Mouse (Mus musculus): Measurements from ENCODE around the gene Tmem211. TPM values are rescaled to one million over a fixed set of nuclear protein-coding genes. Genes with fewer than 3 reads are reported as not detected.

The Tmem211 gene
- polyA plus RNA-seq, 1 experiment from 2014 or later, result not detected

- ATAC-seq (ENCODE audit: insufficient number of reproducible peaks, low FRiP score, low TSS enrichment, low read depth), result no peak
- H3K9me3 ChIP-seq (ENCODE audit: control insufficient read depth, low read length), result no peaks in the 10 kb centered on the region
- H3K4me1 ChIP-seq (ENCODE audit: control insufficient read depth, insufficient read depth, low read length), result 0 out of 2 replicates have a peak, but pooled peaks cover 3% of the 10 kb centered on the region
- no peak overlapping the region for H3K4me2 ChIP-seq (ENCODE audit: low read depth, severe bottlenecking)
- no peak overlapping the region for H3K27ac ChIP-seq (replicated peaks; ENCODE audit: low read depth, low read length)
- 75% methylated on average over 14 of the region's 14 CpGs for WGBS
- DNase-seq (ENCODE audit: low spot score), result no peak
- no peak overlapping the region for H3K9ac ChIP-seq (ENCODE audit: low read length)
- no peak overlapping the region for H3K4me3 ChIP-seq (ENCODE audit: low read depth, low read length)
- no peaks in the 10 kb centered on the region for H3K36me3 ChIP-seq (ENCODE audit: control insufficient read depth, insufficient read depth, low read length)
- peaks cover 9% of the 10 kb centered on the region for H3K27me3 ChIP-seq (ENCODE audit: control insufficient read depth, insufficient read depth, low read length)
Measured at GRCm38 (mm10) chr5:113216328-113216960, 10.3 kb upstream of the Tmem211 start.

DNA sequence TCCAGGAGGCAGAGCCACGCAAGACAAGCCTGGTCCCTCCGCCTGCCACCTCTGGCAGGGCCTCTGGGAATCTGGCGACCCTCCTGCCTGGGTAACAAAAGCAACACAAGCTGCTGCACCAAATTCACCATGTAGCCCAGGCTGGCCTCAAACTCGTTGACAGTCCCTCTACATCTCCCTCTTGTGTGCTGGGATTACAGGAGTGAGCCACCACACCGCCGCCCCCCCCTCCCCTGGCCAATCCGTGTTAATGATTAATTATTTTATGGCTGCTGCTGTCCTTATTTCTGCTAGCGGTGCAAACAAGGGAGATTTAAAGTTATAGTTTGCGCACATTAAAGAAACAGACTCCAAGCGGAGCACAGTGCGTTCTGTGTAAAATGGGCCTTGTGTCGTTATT, 9.6 kb upstream of the Tmem211 start:
- Histone ChIP-seq H3K4me1 (ENCODE audit: control insufficient read depth, insufficient read depth, low read length) (0 out of 2 replicates have a peak, but pooled peaks cover 3% of the 10 kb centered on the region), H3K36me3 (ENCODE audit: control insufficient read depth, insufficient read depth, low read length) (no peaks in the 10 kb centered on the region), H3K27me3 (ENCODE audit: control insufficient read depth, insufficient read depth, low read length) (peaks cover 9% of the 10 kb centered on the region), H3K4me3 (ENCODE audit: low read depth, low read length) (no peak overlapping the region), H3K4me2 (ENCODE audit: low read depth, severe bottlenecking) (no peak overlapping the region), H3K27ac (replicated peaks; ENCODE audit: low read depth, low read length) (no peak overlapping the region), H3K9ac (ENCODE audit: low read length) (no peak overlapping the region), H3K9me3 (ENCODE audit: control insufficient read depth, low read length) (no peaks in the 10 kb centered on the region)
- DNase-seq (ENCODE audit: low spot score) (no peak), ATAC-seq (ENCODE audit: insufficient number of reproducible peaks, low FRiP score, low TSS enrichment, low read depth) (no peak)
- 72% methylated on average over 12 of the region's 12 CpGs for WGBS

GRCm38 (mm10) chr5:113218617-113219235, 8.0 kb upstream of the Tmem211 start:
- Histone ChIP-seq H3K4me3 (ENCODE audit: low read depth, low read length) (no peak overlapping the region), H3K9me3 (ENCODE audit: control insufficient read depth, low read length) (no peaks in the 10 kb centered on the region), H3K9ac (ENCODE audit: low read length) (no peak overlapping the region), H3K4me2 (ENCODE audit: low read depth, severe bottlenecking) (no peak overlapping the region), H3K27me3 (ENCODE audit: control insufficient read depth, insufficient read depth, low read length) (peaks cover 9% of the 10 kb centered on the region), H3K27ac (replicated peaks; ENCODE audit: low read depth, low read length) (no peak overlapping the region), H3K4me1 (ENCODE audit: control insufficient read depth, insufficient read depth, low read length) (0 out of 2 replicates have a peak, but pooled peaks cover 3% of the 10 kb centered on the region), H3K36me3 (ENCODE audit: control insufficient read depth, insufficient read depth, low read length) (no peaks in the 10 kb centered on the region)
- 71% methylated on average over 17 of the region's 17 CpGs for WGBS
- DNase-seq (ENCODE audit: low spot score) (no peak), ATAC-seq (ENCODE audit: insufficient number of reproducible peaks, low FRiP score, low TSS enrichment, low read depth) (no peak)

DNA sequence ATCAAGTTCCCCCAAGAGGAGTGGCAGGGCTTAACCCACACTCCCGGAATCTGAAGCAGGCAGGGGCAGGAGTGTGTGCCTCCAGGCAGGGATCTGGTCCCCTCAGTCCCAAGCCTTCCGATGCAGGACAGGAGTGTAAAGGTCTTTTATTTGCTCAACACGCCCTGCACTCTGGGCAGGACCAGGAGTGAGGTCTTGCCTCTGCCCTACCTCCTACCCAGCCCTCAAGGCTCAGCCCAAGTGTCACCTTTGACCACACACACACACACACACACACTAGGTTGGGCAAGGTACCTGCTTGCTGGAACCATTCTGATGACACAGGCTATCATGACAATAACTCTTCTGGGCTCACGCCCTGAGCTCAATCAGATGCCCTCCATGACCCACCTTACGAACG, 7.3 kb upstream of the Tmem211 start:
- Histone ChIP-seq H3K27me3 (ENCODE audit: control insufficient read depth, insufficient read depth, low read length) (peaks cover 9% of the 10 kb centered on the region), H3K9ac (ENCODE audit: low read length) (no peak overlapping the region), H3K4me1 (ENCODE audit: control insufficient read depth, insufficient read depth, low read length) (0 out of 2 replicates have a peak, but pooled peaks cover 3% of the 10 kb centered on the region), H3K36me3 (ENCODE audit: control insufficient read depth, insufficient read depth, low read length) (no peaks in the 10 kb centered on the region), H3K4me2 (ENCODE audit: low read depth, severe bottlenecking) (no peak overlapping the region), H3K27ac (replicated peaks; ENCODE audit: low read depth, low read length) (no peak overlapping the region), H3K9me3 (ENCODE audit: control insufficient read depth, low read length) (no peaks in the 10 kb centered on the region), H3K4me3 (ENCODE audit: low read depth, low read length) (no peak overlapping the region)
- DNase-seq (ENCODE audit: low spot score) (no peak), ATAC-seq (ENCODE audit: insufficient number of reproducible peaks, low FRiP score, low TSS enrichment, low read depth) (no peak)
- 78% methylated on average over 6 of the region's 6 CpGs for WGBS

DNA sequence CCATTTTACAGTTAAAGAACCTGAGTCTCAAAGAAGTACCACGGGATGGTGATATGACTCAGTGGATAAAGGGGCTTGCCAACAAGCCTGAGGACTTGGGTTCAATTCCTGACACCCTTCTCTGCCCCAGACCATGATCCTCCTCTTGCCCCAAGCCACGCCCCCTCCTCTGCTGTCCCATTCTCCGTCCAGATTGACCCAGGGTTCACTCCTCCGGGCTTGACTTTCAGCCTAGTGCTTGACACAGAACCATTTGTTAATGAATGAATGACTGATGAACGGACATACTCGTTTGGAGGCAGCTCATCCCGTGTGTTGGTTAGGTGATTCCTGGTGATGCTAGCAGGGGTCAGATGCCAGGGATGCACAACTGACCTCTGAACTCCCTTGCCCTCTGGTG, 6.8 kb upstream of the Tmem211 start:
- H3K27me3 ChIP-seq (ENCODE audit: control insufficient read depth, insufficient read depth, low read length), result peaks cover 9% of the 10 kb centered on the region
- no peak overlapping the region for H3K27ac ChIP-seq (replicated peaks; ENCODE audit: low read depth, low read length)
- no peak overlapping the region for H3K4me3 ChIP-seq (ENCODE audit: low read depth, low read length)
- 68% methylated on average over 7 of the region's 7 CpGs for WGBS
- ATAC-seq (ENCODE audit: insufficient number of reproducible peaks, low FRiP score, low TSS enrichment, low read depth), result no peak
- H3K9me3 ChIP-seq (ENCODE audit: control insufficient read depth, low read length), result no peaks in the 10 kb centered on the region
- H3K4me2 ChIP-seq (ENCODE audit: low read depth, severe bottlenecking), result peak overlapping the region; percentile 96; the same call in 1 of the 2 replicates
- H3K9ac ChIP-seq (ENCODE audit: low read length), result no peak overlapping the region
- H3K36me3 ChIP-seq (ENCODE audit: control insufficient read depth, insufficient read depth, low read length), result no peaks in the 10 kb centered on the region
- H3K4me1 ChIP-seq (ENCODE audit: control insufficient read depth, insufficient read depth, low read length), result 0 out of 2 replicates have a peak, but pooled peaks cover 3% of the 10 kb centered on the region
- no peak for DNase-seq (ENCODE audit: low spot score)

- peak; percentile 40; the same call in 1 of the 2 replicates for ATAC-seq (ENCODE audit: insufficient number of reproducible peaks, low FRiP score, low TSS enrichment, low read depth)
- Histone ChIP-seq H3K4me2 (ENCODE audit: low read depth, severe bottlenecking) (peak overlapping the region; percentile 96), H3K27ac (replicated peaks; ENCODE audit: low read depth, low read length) (no peak overlapping the region; the same call in 1 of the 2 replicates), H3K27me3 (ENCODE audit: control insufficient read depth, insufficient read depth, low read length) (peaks cover 9% of the 10 kb centered on the region), H3K9ac (ENCODE audit: low read length) (peak overlapping the region; percentile 34; the same call in 1 of the 2 replicates), H3K4me1 (ENCODE audit: control insufficient read depth, insufficient read depth, low read length) (peaks cover 7% of the 10 kb centered on the region; the same call in 1 of the 2 replicates), H3K4me3 (ENCODE audit: low read depth, low read length) (peak overlapping the region; percentile 56), H3K9me3 (ENCODE audit: control insufficient read depth, low read length) (no peaks in the 10 kb centered on the region), H3K36me3 (ENCODE audit: control insufficient read depth, insufficient read depth, low read length) (no peaks in the 10 kb centered on the region)
- 2% methylated on average over 63 of the region's 64 CpGs for WGBS
- DNase-seq (ENCODE audit: low spot score), result peak; percentile 50
Measured at GRCm38 (mm10) chr5:113220383-113221146, 6.1 kb upstream of the Tmem211 start.

DNA sequence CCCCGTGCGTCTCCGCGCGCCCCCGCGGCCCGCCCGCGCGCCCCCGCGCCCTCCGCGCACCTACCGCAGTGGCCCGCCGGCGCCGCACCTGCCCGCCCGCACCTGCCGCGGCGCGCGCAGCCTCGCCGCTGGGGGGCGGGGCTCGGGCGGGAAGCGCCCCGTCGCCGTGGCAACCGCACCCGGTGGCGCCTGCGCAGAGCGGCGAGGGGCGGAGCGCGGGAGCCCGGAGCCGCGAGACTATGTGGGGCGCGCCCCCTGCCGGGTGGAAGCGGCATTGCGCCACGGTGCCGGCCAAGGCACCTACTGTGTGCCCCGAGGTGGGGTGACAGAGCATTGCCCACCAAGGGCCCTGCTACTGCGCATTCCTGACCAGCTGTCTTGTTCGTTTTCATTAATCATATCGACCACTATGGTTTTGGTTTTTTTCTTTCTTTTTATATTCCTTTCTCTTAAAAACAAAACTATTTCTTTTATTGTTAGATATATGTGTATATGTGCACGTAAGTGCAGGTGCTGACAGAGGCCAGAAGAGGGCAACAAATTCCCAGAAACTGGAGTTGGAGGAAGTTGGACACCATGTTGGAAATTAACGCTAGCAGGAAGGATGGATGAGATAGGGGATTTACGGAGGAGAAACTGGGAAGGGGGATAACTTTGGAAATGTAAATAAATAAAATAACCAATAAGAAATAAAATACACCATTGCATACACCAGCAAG, 5.4 kb upstream of the Tmem211 start, which contains the start of gene 2900026A02Rik:
Gene 2900026A02Rik (minus strand): TSS at position 90 of the 719 bp plus-strand sequence.
- H3K4me3 ChIP-seq (ENCODE audit: low read depth, low read length), result peak within 1 kb of the TSS; percentile 56
- no peaks in the 10 kb centered on the region for H3K9me3 ChIP-seq (ENCODE audit: control insufficient read depth, low read length)
- no peaks in the 10 kb centered on the region for H3K36me3 ChIP-seq (ENCODE audit: control insufficient read depth, insufficient read depth, low read length)
- peak within 1 kb of the TSS; percentile 96 for H3K4me2 ChIP-seq (ENCODE audit: low read depth, severe bottlenecking)
- no peak within 1 kb of the TSS; the same call in 1 of the 2 replicates for H3K27ac ChIP-seq (replicated peaks; ENCODE audit: low read depth, low read length)
- peak within 1 kb of the TSS; percentile 34; the same call in 1 of the 2 replicates for H3K9ac ChIP-seq (ENCODE audit: low read length)
- ATAC-seq (ENCODE audit: insufficient number of reproducible peaks, low FRiP score, low TSS enrichment, low read depth) (no peak), DNase-seq (ENCODE audit: low spot score) (peak; percentile 73)
- H3K4me1 ChIP-seq (ENCODE audit: control insufficient read depth, insufficient read depth, low read length), result peaks cover 7% of the 10 kb centered on the region; the same call in 1 of the 2 replicates
- WGBS, result 12% methylated on average over 35 of the region's 62 CpGs
- H3K27me3 ChIP-seq (ENCODE audit: control insufficient read depth, insufficient read depth, low read length), result peaks cover 9% of the 10 kb centered on the region

DNA sequence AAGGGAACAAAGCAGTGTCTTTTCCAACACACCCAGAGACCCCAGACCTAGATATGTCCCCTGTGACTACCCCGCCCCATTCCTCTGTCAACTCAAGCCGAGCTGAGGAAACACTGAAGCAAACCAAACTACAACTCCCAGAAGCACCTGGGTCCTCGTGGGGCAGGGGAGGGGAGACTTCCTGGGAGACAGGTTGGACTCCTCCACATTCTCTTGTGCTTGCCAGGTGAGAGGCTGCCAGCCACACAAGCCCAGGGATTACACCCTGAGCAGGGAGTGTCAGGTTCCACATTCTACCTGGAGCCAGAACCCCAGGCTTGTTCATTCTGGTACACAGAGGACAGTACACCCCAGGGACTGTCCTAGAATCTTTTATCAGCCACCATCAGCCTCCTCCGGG, 2.8 kb upstream of the Tmem211 start:
- H3K9me3 ChIP-seq (ENCODE audit: control insufficient read depth, low read length), result no peaks in the 10 kb centered on the region
- no peaks in the 10 kb centered on the region for H3K36me3 ChIP-seq (ENCODE audit: control insufficient read depth, insufficient read depth, low read length)
- no peak for DNase-seq (ENCODE audit: low spot score)
- no peak overlapping the region for H3K4me3 ChIP-seq (ENCODE audit: low read depth, low read length)
- peaks cover 9% of the 10 kb centered on the region for H3K27me3 ChIP-seq (ENCODE audit: control insufficient read depth, insufficient read depth, low read length)
- no peak overlapping the region for H3K27ac ChIP-seq (replicated peaks; ENCODE audit: low read depth, low read length)
- WGBS, result 57% methylated on average over 4 of the region's 4 CpGs
- H3K4me1 ChIP-seq (ENCODE audit: control insufficient read depth, insufficient read depth, low read length), result peaks cover 13% of the 10 kb centered on the region; the same call in 1 of the 2 replicates
- H3K4me2 ChIP-seq (ENCODE audit: low read depth, severe bottlenecking), result no peak overlapping the region
- no peak for ATAC-seq (ENCODE audit: insufficient number of reproducible peaks, low FRiP score, low TSS enrichment, low read depth)
- no peak overlapping the region for H3K9ac ChIP-seq (ENCODE audit: low read length)

Data from limb, embryonic 11.5 days (tissue).